Mouse (Mus musculus): Measurements from ENCODE around the gene Mios. TPM values are rescaled to one million over a fixed set of nuclear protein-coding genes. Genes with fewer than 3 reads are reported as not detected.

Mios gene
- polyA plus RNA-seq, 1 experiment from 2014 or later, result 26.5 TPM

DNA sequence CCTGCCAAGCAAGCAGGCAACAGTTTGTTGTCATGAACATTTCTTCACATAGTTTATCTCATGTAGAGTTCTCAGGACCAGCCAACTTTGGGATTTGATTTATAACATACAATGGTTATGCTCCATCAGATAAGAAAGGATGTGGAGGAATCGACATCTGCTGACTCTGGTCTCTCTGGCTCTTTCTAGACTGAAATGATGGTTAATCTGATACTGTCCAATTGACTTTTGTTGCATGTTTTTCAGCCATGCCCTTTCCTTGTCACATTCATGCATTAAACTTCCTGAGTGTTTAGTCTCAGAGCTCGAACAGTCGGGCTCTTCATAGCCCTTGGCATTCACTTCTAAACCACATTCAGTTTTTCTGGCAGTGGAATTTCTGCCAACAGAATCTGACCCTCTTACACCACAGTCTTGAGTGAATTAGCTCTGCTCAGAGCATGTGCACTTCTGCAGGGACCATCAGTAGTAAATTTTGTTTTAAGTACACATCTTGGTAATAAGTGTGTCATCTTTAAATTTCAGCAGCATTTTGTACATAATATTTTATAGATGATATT, 76.5 kb downstream of the Mios start:
- 86% methylated on average over 3 of the region's 3 CpGs for WGBS

More for the DNA sequence above, 76.5 kb downstream of the Mios start:
- no peak overlapping the region for H3K4me3 ChIP-seq
- ATAC-seq (ENCODE audit: low FRiP score), result no peak
- H3K27me3 ChIP-seq, result no peaks in the 10 kb centered on the region
- no peak overlapping the region for H3K27ac ChIP-seq
- no peaks in the 10 kb centered on the region for H3K4me1 ChIP-seq
- no peak overlapping the region for H3K9ac ChIP-seq
- H3K4me2 ChIP-seq (replicated peaks), result no peak overlapping the region
- no peaks in the 10 kb centered on the region for H3K9me3 ChIP-seq (replicated peaks)
- no peaks in the 10 kb centered on the region for H3K36me3 ChIP-seq

Other genes with a start within 250 kb of the Mios start
- 0.22 and 0.30 TPM in 2 replicates for gene Col28a1, start 16.6 kb upstream of the Mios start, polyA plus RNA-seq (2016; fragmentation: Nextera tagmentation; extraction: Ambion mirVana)
- gene Rpa3, start 50.0 kb downstream of the Mios start, polyA plus RNA-seq (2016; fragmentation: Nextera tagmentation; extraction: Ambion mirVana), result 127 and 132 TPM in 2 replicates
- 31.2 and 33.7 TPM in 2 replicates for gene Umad1, start 50.1 kb downstream of the Mios start, polyA plus RNA-seq (2016; fragmentation: Nextera tagmentation; extraction: Ambion mirVana)
- 13.9 and 14.6 TPM in 2 replicates for gene Gm45062, start 50.2 kb downstream of the Mios start, polyA plus RNA-seq (2016; fragmentation: Nextera tagmentation; extraction: Ambion mirVana)

Measured in hindbrain, embryonic 12.5 days (tissue).